27 mouse cellular contexts compared by ENCODE assay signal in the genomic region with DNA sequence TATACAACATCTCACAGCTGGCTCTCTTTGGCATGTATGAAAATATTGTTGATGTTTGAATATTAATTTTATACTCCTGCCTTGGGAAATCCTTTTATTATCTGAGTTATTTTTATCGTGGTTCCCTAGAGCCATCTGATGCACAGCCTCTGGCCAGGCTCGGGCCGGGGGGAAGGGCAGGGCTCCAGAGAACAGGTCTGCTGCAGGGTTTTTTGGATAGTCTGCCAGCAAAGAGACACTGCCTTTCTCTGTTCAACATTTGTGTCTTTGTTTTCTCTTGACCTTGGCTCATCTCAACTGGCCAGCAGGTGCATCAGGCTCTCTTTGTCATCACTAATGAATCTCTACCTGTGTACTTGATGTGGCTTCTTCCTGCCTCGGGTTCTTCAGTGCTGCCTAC. TPM values are rescaled to one million over a fixed set of nuclear protein-coding genes. Genes with fewer than 3 reads are reported as not detected.
DNase-seq lines count a peak whose midpoint lies in the region; ATAC-seq and TF ChIP-seq lines count a peak whose summit lies in the region.
"Had no signal": no experiment of that assay in that cellular context is flagged by ENCODE, and none has a peak within 500 bp of the region (broad histone marks: within the 10 kb centered on the region; RNA-seq: fewer than 3 reads in every experiment).

No protein-coding gene starts in this region.

- no peak overlapping the region for H3K4me3 ChIP-seq in gastrocnemius, adult 2 months
- no peak overlapping the region for H3K4me3 ChIP-seq in hindbrain, embryonic 10.5 days
- no peak overlapping the region for H3K4me3 ChIP-seq in hindbrain, embryonic 12.5 days
- H3K4me3 ChIP-seq: embryonic facial prominence, embryonic 10.5 days; embryonic facial prominence, embryonic 15.5 days; forebrain, embryonic 13.5 days; heart, embryonic 10.5 days; limb, embryonic 10.5 days; limb, embryonic 15.5 days; liver, embryonic 13.5 days; neural tube, embryonic 12.5 days had no signal

- intact Hi-C loops in gastrocnemius, adult 2 months (cut with DNase I), result no loop called here
- intact Hi-C loops in gastrocnemius, postnatal 14 days (cut with DNase I; ENCODE audit: low total_unique reads), result no loop called here

- ATAC-seq in hindbrain, embryonic 12.5 days (ENCODE audit: low FRiP score), result no peak
- ATAC-seq: forebrain, embryonic 13.5 days; intestine, embryonic 16.5 days; lung, postnatal 0 days; midbrain, embryonic 16.5 days; Patski had no signal

- WGBS in hindbrain, embryonic 10.5 days, result 90% methylated on average over 4 of the region's 4 CpGs
- 88% methylated on average over 4 of the region's 4 CpGs for WGBS in hindbrain, embryonic 12.5 days

- no peak overlapping the region for H3K4me2 ChIP-seq in hindbrain, embryonic 12.5 days (replicated peaks)
- H3K4me2 ChIP-seq: embryonic facial prominence, embryonic 15.5 days; forebrain, embryonic 13.5 days; limb, embryonic 15.5 days; liver, embryonic 13.5 days; neural tube, embryonic 12.5 days had no signal

- peaks cover 7% of the 10 kb centered on the region for H3K4me1 ChIP-seq in hindbrain, embryonic 10.5 days (replicated peaks)
- H3K4me1 ChIP-seq in hindbrain, embryonic 12.5 days, result no peaks in the 10 kb centered on the region; the same call in 1 of the 2 replicates
- H3K4me1 ChIP-seq: limb, embryonic 15.5 days; liver, embryonic 13.5 days; neural tube, embryonic 12.5 days had no signal

- peak overlapping the region; percentile 35 for H3K27ac ChIP-seq in gastrocnemius, adult 2 months
- no peak overlapping the region for H3K27ac ChIP-seq in hindbrain, embryonic 10.5 days
- no peak overlapping the region for H3K27ac ChIP-seq in hindbrain, embryonic 12.5 days
- H3K27ac ChIP-seq: embryonic facial prominence, embryonic 10.5 days; embryonic facial prominence, embryonic 15.5 days; forebrain, embryonic 13.5 days; heart, embryonic 10.5 days; limb, embryonic 10.5 days; limb, embryonic 15.5 days; liver, embryonic 13.5 days; neural tube, embryonic 12.5 days had no signal

- no peak for TF ChIP-seq CTCF in gastrocnemius, adult 2 months (IDR thresholded peaks at IDR 0.05)

- no peaks in the 10 kb centered on the region for H3K9me3 ChIP-seq in hindbrain, embryonic 10.5 days
- H3K9me3 ChIP-seq in hindbrain, embryonic 12.5 days (replicated peaks), result no peaks in the 10 kb centered on the region
- H3K9me3 ChIP-seq: embryonic facial prominence, embryonic 10.5 days; embryonic facial prominence, embryonic 15.5 days; forebrain, embryonic 13.5 days; heart, embryonic 10.5 days; limb, embryonic 10.5 days; liver, embryonic 13.5 days; neural tube, embryonic 12.5 days had no signal

- no peaks in the 10 kb centered on the region for H3K27me3 ChIP-seq in hindbrain, embryonic 10.5 days (ENCODE audit: insufficient read depth, poor library complexity, severe bottlenecking)
- H3K27me3 ChIP-seq in hindbrain, embryonic 12.5 days, result no peaks in the 10 kb centered on the region
- H3K27me3 ChIP-seq: embryonic facial prominence, embryonic 15.5 days; forebrain, embryonic 13.5 days; limb, embryonic 15.5 days; liver, embryonic 13.5 days; neural tube, embryonic 12.5 days; Patski had no signal

- no peaks in the 10 kb centered on the region for H3K36me3 ChIP-seq in hindbrain, embryonic 10.5 days
- no peaks in the 10 kb centered on the region for H3K36me3 ChIP-seq in hindbrain, embryonic 12.5 days
- H3K36me3 ChIP-seq: embryonic facial prominence, embryonic 10.5 days; embryonic facial prominence, embryonic 15.5 days; heart, embryonic 10.5 days; limb, embryonic 10.5 days; limb, embryonic 15.5 days; liver, embryonic 13.5 days; neural tube, embryonic 12.5 days had no signal

- no peak overlapping the region for H3K9ac ChIP-seq in hindbrain, embryonic 12.5 days
- H3K9ac ChIP-seq: embryonic facial prominence, embryonic 15.5 days; forebrain, embryonic 13.5 days; limb, embryonic 15.5 days; liver, embryonic 13.5 days; neural tube, embryonic 12.5 days had no signal

- peak; percentile 34 for DNase-seq in gastrocnemius, adult 2 months
- no peak for DNase-seq in gastrocnemius, postnatal 14 days
- DNase-seq in brain, adult 2 months (ENCODE audit: low read depth, low spot score), result peak; percentile 75
- DNase-seq in cerebellum, adult 11-12 months, result peak; percentile 72
- DNase-seq in cerebellum, adult 9-11 months, result peak; percentile 73
- no peak for DNase-seq in hindbrain, embryonic 10.5 days (ENCODE audit: low spot score)
- no peak for DNase-seq in natural killer cell, adult 2 months (ENCODE audit: low spot score in 2 of 2)
- DNase-seq: adrenal gland, postnatal 10 days; gastrocnemius, postnatal 36 days; kidney, adult 9 months; kidney, postnatal 10 days; layer of hippocampus, adult 9-11 months; liver, embryonic 13.5 days; lung, adult 18-20 months; thymus, postnatal 4 days had no signal

RNA-seq across cellular contexts. Expression of gene Adarb1, which starts 32.3 kb away (rescaled TPM):
- total RNA-seq in gastrocnemius, adult 2 months (2021), result 1 to 10 TPM; 6.6 to 8.9 TPM
- total RNA-seq in gastrocnemius, postnatal 14 days (2021), result 10 to 100 TPM in 1 of 2 experiments, 1 to 10 TPM in 1; 6.3 to 12.5 TPM
- 5.7 and 7.8 TPM in 2 replicates for polyA plus RNA-seq in hindbrain, embryonic 10.5 days (2016; fragmentation: Nextera tagmentation; extraction: Ambion mirVana)
- polyA plus RNA-seq in hindbrain, embryonic 12.5 days (2016; fragmentation: Nextera tagmentation; extraction: Ambion mirVana), result 10.3 and 10.6 TPM in 2 replicates

Comparison
In these comparisons a context has a peak if more than half of its experiments do, and no peak if none do; other contexts are left out.
1. DNase-seq: peak in gastrocnemius, adult 2 months (single experiment), brain, adult 2 months (single experiment), cerebellum, adult 11-12 months (single experiment) and cerebellum, adult 9-11 months (single experiment); none in gastrocnemius, postnatal 14 days (single experiment), hindbrain, embryonic 10.5 days (single experiment) and natural killer cell, adult 2 months (0 of 2).